Mouse (Mus musculus) lung, postnatal 14 days (tissue): ENCODE measurements around the gene Apof.

Source experiments
- DNase-seq: peaks from one replicate; pipeline ENCODE4 v3.0.0; 2021

Apof gene

DNA sequence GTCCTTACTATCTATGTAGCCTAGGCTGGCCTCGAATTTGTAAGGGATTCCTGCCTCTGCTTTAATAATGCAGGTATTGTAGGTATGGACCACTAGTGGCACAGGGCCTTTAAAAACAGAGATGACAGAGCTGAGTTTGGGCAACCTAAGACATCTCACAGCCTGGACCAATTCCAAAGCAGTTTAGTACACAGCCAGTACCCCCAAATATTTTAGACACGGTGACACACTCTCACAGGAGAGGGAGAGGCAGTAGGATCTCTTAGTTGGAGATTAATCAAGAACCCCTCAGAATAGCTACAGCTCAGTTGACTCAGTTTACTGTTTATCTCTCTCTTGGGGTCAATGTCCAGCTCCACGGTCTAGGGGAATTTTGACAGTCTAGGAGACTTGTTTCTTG, 33.9 kb downstream of the Apof start:
- no peak for DNase-seq

GRCm38 (mm10) chr10:128302785-128303125, 34.3 kb downstream of the Apof start:
- DNase-seq: no peak

DNA sequence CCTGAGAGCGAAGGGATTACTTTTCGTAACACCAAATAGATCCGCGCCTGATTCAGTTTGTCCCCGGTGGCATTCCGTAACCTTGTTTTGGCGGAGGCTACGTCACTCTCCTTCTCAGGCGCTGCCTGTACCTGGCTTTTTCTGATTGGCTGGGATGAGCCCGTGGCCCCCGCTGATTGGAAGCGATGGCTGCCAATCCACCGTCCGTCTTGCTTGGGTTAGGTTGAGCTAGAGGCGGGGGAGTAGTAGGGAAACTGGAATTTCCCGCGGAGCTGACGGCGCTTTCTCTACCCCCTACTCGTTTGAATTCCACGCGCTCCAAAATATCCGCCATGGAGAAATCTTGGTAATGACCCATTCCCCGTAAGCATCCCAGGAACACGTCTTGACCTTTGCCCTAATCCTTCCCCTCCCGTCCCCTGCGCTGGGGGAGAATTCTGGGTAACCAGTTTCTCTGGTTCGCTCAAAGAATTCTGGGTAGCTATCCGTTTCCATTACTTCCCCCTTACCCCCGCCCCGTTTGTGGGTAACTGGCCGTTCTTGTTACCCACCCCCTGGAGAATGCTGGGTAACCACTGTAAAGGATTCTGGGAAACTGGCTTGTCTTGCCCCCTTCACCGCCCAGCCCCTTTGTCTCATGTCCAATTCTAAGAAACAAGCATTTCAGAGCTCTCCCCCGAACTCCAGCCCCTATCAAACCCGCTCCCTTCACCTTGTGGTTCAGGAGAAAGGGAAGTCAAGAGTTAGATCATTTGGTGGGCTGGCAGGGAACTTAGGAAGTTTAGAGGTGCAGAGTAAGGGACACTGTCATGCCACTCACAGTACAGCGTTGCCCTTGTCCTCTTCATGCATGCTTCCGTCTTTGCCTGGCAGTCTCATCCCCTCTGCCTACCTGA, 34.9 kb downstream of the Apof start, which contains the start of gene Pan2:
Gene Pan2 (plus strand): TSS at position 210 of the 896 bp plus-strand sequence.
- DNase-seq: peak; percentile 99

DNA sequence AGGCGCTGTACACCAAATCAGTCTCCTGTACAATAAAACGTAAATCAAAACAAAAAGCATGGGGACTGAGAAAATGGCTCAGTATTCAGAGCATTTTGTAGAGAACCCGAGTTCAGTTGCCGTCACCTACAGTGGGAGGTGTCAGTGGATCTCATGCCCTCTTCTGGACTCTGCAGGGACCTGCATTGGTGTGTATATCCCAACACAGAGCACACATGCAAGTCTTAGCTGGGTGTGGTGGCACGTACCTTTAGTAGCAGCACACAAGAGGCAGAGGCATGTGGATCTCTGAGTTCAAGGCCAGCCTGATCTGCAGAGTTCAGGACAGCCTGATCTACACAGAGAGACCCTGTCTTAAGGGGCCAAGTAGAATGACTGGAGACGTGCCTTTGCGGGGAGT, 41.2 kb downstream of the Apof start:
- no peak for DNase-seq

- DNase-seq: peak; percentile 21
Observed at GRCm38 (mm10) chr10:128310177-128310576, 41.7 kb downstream of the Apof start.

- DNase-seq: no peak
Observed at GRCm38 (mm10) chr10:128310902-128311301, 42.4 kb downstream of the Apof start.

GRCm38 (mm10) chr10:128315578-128315977, 47.1 kb downstream of the Apof start:
- DNase-seq: no peak
